Mouse (Mus musculus) heart, embryonic 10.5 days (tissue): Measurements from ENCODE around the gene Lrrc4c. TPM values are rescaled to one million over a fixed set of nuclear protein-coding genes. Genes with fewer than 3 reads are reported as not detected.

Experiments
- DNase-seq: peaks from one replicate; pipeline ENCODE4 v3.0.0-alpha.2; 2017; ENCODE audit warnings: low spot score
- H3K27ac ChIP-seq: fragments of 300-500 bp; sonication (generic); 2 replicates; pipeline ENCODE4 v1.5.1; 2016; ENCODE audit warnings: mild to moderate bottlenecking
- H3K27me3 ChIP-seq: fragments of 300-500 bp; sonication (generic); 2 replicates; pipeline ENCODE4 v1.6.1; 2016; ENCODE audit warnings: mild to moderate bottlenecking; ENCODE audit not compliant: poor library complexity, insufficient read depth, severe bottlenecking
- H3K36me3 ChIP-seq: fragments of 300-500 bp; sonication (generic); 2 replicates; pipeline ENCODE4 v1.6.1; 2016; ENCODE audit warnings: mild to moderate bottlenecking, moderate library complexity
- H3K4me1 ChIP-seq: fragments of 300-500 bp; sonication (generic); 2 replicates; pipeline ENCODE4 v1.6.1; 2016; ENCODE audit warnings: mild to moderate bottlenecking
- H3K4me3 ChIP-seq: fragments of 300-500 bp; sonication (generic); 2 replicates; pipeline ENCODE4 v1.5.1; 2016; ENCODE audit warnings: mild to moderate bottlenecking, moderate library complexity
- H3K9me3 ChIP-seq: fragments of 300-500 bp; sonication (generic); 2 replicates; pipeline ENCODE4 v1.6.1; 2016; ENCODE audit warnings: mild to moderate bottlenecking, moderate library complexity
- WGBS: fragments of 180-500 bp; shearing (Covaris S2); methylation state at CpG from one replicate; pipeline ENCODE4 v1.1.7; 2016; 5-methylcytosine and 5-hydroxymethylcytosine counted together
- polyA plus RNA-seq: library from polyadenylated mRNA; unstranded; fragments of >200 nt; fragmentation: Nextera tagmentation; extraction: Ambion mirVana; gene quantifications from 2 replicates; pipeline ENCODE4 v1.2.1, GENCODE M21; 2016

Gene Lrrc4c
- polyA plus RNA-seq, 1 experiment from 2014 or later: 0.39 TPM

DNA sequence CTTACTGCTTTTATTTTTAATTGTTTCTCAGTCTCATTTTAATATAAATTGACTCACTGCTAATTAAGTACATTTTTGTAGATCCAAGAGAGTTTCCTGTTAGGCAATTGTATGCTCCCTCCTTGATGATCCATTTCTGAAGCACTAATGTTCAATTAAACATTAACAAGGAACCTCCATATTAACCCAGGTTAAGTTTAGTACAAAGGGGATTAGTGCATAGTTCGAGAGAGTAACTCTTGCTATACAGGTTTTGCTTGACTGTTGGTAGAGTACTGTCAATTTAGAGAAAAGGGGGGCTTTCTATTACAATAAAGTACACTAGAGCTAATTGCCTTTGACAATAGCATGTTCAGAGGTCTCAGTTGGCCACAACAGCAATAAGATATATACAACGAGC, 84.5 kb downstream of the Lrrc4c start:
- Histone ChIP-seq H3K36me3 (no peaks in the 10 kb centered on the region), H3K27me3 (no peaks in the 10 kb centered on the region), H3K4me3 (no peak overlapping the region), H3K27ac (no peak overlapping the region), H3K9me3 (no peaks in the 10 kb centered on the region), H3K4me1 (no peaks in the 10 kb centered on the region)
- no peak for DNase-seq
- WGBS: 72% methylated on average over 2 of the region's 2 CpGs

DNA sequence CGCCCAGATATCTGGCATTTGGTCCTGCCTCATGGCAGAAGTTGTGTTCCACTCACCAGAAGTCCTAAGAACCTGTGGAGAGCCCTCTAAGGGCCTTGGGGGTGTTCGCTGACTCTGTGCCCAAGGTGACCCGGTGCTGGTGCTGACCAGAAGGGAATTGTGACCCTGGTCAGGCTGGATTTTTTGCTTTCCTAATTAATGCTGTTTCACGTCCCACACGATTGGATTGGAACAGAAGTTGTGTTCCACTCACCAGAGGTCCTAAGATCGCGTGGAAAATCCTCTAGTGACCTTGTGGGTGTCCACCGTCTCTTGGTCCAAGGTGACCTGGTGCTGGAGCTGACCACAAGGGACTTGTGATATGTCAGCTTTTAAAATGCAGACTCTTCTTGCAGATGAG, 88.9 kb downstream of the Lrrc4c start:
- 89% methylated on average over 8 of the region's 8 CpGs for WGBS
- H3K9me3 ChIP-seq: no peaks in the 10 kb centered on the region
- H3K36me3 ChIP-seq: no peaks in the 10 kb centered on the region
- H3K27me3 ChIP-seq: no peaks in the 10 kb centered on the region
- DNase-seq: no peak
- no peaks in the 10 kb centered on the region for H3K4me1 ChIP-seq
- H3K4me3 ChIP-seq: no peak overlapping the region
- no peak overlapping the region for H3K27ac ChIP-seq

DNA sequence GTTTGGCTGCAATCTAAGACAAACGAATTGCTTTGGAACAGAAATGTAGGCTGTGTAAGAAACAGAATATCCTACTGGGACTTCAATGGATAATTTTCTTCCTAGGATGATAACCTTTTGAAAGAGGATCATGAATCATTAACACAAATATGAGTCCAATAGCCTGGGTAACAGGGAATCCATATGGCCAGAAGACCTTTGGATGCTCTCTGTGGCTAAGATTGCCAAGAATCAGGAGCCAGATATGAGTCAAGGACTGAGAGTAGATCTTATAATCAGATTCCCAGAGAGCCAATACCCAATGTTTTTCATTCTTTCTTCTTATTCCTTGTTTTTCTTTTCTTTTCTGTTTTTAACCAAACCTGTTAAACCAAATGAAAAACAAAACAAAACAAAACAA, 93.2 kb downstream of the Lrrc4c start:
- DNase-seq: no peak
- H3K27me3 ChIP-seq: no peaks in the 10 kb centered on the region
- no peak overlapping the region for H3K4me3 ChIP-seq
- no peaks in the 10 kb centered on the region for H3K4me1 ChIP-seq
- H3K9me3 ChIP-seq: no peaks in the 10 kb centered on the region
- WGBS: 73% methylated on average over 1 of the region's 1 CpGs
- H3K27ac ChIP-seq: no peak overlapping the region
- no peaks in the 10 kb centered on the region for H3K36me3 ChIP-seq

DNA sequence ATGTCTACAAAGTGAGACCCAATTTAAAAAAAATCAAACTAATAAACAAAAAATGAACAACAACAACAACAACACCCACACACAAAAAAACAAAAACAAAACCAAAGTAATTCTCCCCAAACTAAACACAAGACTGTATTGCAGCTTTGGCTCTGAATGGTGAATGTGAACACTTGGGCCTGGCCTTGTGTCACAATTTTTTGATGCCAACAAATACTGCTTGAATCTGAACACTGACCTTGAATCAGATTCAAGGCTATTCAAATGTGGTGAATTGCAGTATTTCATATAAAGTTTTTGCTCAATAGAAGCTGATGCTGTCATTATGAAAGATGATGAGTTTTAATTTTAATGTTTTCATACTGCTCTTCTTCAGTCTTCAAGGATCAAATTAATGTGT, 143.6 kb downstream of the Lrrc4c start:
- DNase-seq: no peak
- no peak overlapping the region for H3K27ac ChIP-seq
- H3K9me3 ChIP-seq: no peaks in the 10 kb centered on the region

DNA sequence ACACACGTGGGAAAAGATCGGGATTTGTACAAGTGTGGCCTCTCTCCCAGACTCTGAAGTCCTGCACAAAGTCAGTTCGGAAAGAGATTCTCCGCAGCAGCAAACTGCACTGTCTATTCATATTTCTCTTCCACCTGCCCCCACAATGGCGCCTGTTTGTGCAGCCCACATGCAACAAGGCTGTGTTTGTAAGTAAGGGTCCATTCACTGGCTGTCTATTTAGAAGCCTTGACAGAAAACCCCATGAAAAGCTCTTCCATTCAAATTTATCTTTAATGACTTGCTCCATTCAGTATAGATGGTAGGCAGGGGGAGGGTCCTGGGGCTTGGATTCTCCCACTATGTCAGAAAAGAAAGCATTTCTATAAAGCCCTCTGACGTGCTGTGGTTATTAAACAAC, 157.7 kb downstream of the Lrrc4c start:
- Histone ChIP-seq H3K36me3 (no peaks in the 10 kb centered on the region), H3K27ac (no peak overlapping the region), H3K4me1 (no peaks in the 10 kb centered on the region), H3K4me3 (no peak overlapping the region), H3K27me3 (no peaks in the 10 kb centered on the region), H3K9me3 (no peaks in the 10 kb centered on the region)
- 81% methylated on average over 6 of the region's 6 CpGs for WGBS
- no peak for DNase-seq

More for the DNA sequence above, 143.6 kb downstream of the Lrrc4c start:
- H3K4me3 ChIP-seq: no peak overlapping the region
- H3K36me3 ChIP-seq: no peaks in the 10 kb centered on the region
- no peaks in the 10 kb centered on the region for H3K4me1 ChIP-seq
- no peaks in the 10 kb centered on the region for H3K27me3 ChIP-seq

DNA sequence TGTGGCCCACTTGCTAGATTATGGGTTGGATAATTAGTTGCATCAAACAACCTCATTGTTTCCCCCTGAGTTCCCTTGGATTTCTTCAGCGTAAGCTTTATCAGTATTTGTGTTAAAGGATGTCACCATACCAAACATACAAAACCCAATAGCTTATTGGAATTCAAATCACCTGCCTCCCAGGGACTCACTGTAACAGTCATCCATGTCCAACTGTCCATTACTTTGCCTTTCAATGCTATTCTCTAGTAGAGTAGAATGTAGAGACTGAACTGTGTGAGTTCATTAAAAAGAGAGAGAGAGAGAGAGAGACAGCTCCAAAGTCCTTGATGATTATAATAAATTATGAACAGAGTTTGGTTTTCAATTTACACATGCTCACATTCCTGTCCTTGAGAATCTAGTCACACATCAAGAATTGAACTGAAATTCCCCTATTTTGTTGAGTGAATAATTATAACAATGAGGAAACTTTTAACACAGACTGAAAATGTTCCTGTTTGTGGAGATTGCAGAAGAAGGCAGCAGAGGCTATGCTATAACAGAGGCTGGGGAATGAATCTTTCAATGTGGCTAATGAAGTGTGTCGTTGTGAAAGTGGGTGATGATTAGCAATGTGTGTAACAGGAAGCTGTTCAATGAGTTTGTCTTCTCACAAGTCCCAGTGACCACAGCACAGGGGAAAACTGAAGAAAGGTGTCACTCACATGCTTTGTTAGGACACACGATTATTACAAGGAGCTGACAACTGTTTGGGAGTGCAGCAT, 181.3 kb downstream of the Lrrc4c start:
- WGBS: 74% methylated on average over 3 of the region's 3 CpGs
- H3K27ac ChIP-seq: no peak overlapping the region
- H3K4me3 ChIP-seq: no peak overlapping the region
- no peaks in the 10 kb centered on the region for H3K36me3 ChIP-seq
- H3K4me1 ChIP-seq: no peaks in the 10 kb centered on the region
- no peak for DNase-seq
- H3K27me3 ChIP-seq: no peaks in the 10 kb centered on the region
- no peaks in the 10 kb centered on the region for H3K9me3 ChIP-seq

DNA sequence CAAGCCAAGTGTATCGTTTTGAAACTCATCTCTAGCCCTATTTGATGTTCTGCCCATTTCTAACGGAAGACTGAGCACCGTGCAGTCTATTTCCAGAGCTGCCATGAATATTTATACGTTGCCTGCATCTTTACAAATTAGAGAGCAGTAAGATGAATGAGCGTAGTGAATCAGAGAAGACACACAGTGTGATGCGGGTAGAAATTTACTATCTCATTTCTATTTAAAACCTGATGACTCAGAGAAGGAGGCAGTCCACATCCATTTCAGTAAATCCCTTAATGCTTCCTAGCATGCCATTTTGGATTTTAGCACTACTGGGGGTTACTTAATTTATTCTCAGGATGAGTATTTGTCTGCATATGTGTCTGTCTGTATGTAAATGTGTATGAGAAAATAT, 186.2 kb downstream of the Lrrc4c start:
- WGBS: 84% methylated on average over 6 of the region's 6 CpGs
- H3K27me3 ChIP-seq: no peaks in the 10 kb centered on the region

DNA sequence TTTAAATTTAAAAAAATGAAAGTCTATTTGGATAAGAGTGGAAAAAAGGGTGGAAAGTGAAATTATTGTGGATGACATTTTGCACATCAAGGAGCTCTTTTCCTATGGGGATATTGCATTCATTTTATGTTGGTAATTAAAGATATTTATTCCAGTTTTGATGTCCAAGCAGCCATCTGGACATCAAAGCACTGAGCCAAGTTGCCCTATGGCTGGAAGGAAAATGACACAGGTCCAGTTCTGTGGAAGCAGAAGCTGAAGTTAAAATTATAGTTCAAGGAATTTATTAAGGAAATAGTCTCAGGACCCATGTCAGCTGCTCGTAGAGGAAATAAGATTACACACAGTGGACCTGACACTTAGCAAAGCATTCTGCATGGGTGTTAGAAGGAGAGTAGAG, 187.7 kb downstream of the Lrrc4c start:
- no peak overlapping the region for H3K4me3 ChIP-seq
- WGBS: 71% methylated on average over 1 of the region's 1 CpGs

More for the DNA sequence above, 186.2 kb downstream of the Lrrc4c start:
- no peak for DNase-seq
- Histone ChIP-seq H3K9me3 (no peaks in the 10 kb centered on the region), H3K36me3 (no peaks in the 10 kb centered on the region), H3K27ac (no peak overlapping the region), H3K4me1 (no peaks in the 10 kb centered on the region), H3K4me3 (no peak overlapping the region)

DNA sequence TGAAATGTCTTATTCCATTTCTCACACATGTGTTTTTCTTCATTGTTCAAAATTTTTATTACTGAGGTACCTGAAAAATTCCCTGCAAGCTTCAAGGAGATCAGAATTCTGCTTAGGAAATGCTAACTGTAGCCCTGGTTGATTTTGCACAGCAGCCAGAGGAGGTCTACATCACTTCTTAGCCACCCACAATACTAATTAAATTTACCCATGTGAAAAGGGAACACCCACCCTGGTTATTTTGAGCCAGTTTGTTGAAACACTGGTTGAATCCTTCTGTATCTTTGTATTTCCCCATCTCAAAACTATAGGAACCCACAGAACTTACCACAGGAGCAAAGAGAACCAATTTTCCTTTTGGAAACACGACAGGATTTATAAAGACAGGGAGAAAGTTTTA, 191.0 kb downstream of the Lrrc4c start:
- 57% methylated on average over 1 of the region's 1 CpGs for WGBS
- Histone ChIP-seq H3K36me3 (no peaks in the 10 kb centered on the region), H3K4me1 (no peaks in the 10 kb centered on the region), H3K9me3 (no peaks in the 10 kb centered on the region), H3K27ac (no peak overlapping the region), H3K27me3 (no peaks in the 10 kb centered on the region), H3K4me3 (no peak overlapping the region)
- DNase-seq: no peak

More for the DNA sequence above, 187.7 kb downstream of the Lrrc4c start:
- no peaks in the 10 kb centered on the region for H3K27me3 ChIP-seq
- DNase-seq: no peak
- H3K9me3 ChIP-seq: no peaks in the 10 kb centered on the region
- H3K27ac ChIP-seq: no peak overlapping the region
- no peaks in the 10 kb centered on the region for H3K36me3 ChIP-seq
- no peaks in the 10 kb centered on the region for H3K4me1 ChIP-seq

DNA sequence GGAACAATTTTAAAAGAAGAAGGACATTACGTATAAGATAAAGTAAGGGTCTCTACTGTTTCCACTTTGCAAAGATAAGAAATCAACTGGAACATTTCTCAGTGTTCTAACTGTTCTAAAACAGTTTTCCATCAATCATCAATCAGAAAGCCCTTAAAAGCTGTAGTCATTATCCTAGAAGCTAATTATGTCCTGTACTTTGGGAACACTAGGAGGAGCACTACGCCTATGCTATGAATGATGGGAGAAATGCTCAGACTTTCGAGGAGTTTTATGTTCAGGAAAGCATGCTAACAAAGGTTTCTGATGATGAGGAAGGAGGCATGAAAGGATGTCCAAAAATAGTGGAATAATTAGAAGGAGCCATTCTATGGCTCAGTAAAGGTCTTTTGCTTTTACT, 219.5 kb downstream of the Lrrc4c start:
- no peak overlapping the region for H3K27ac ChIP-seq
- H3K9me3 ChIP-seq: no peaks in the 10 kb centered on the region
- no peak for DNase-seq
- WGBS: 73% methylated on average over 3 of the region's 3 CpGs
- no peaks in the 10 kb centered on the region for H3K36me3 ChIP-seq
- no peaks in the 10 kb centered on the region for H3K27me3 ChIP-seq
- H3K4me1 ChIP-seq: no peaks in the 10 kb centered on the region
- H3K4me3 ChIP-seq: no peak overlapping the region

DNA sequence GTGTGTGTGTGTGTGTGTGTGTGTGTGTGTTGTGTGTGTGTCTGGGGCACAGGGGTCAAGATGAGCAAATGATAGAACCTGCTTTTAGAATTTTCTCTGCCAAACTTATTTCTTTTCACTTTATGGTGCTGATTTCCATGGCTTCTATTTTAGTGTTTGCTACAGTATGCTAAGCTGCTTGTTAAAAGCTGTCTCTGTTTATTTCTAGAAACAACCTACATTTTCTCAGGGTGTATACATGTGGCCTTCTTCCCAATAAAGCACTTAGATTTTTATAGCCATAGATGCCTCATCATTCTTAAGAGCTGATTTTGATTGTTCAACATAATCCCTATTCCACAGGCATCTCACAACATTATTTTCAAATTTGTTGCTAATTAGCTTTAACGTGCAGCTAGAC, 229.2 kb downstream of the Lrrc4c start:
- no peak overlapping the region for H3K27ac ChIP-seq
- H3K9me3 ChIP-seq: no peaks in the 10 kb centered on the region
- DNase-seq: no peak
- 76% methylated on average over 1 of the region's 1 CpGs for WGBS
- no peaks in the 10 kb centered on the region for H3K36me3 ChIP-seq
- H3K27me3 ChIP-seq: no peaks in the 10 kb centered on the region
- no peaks in the 10 kb centered on the region for H3K4me1 ChIP-seq
- no peak overlapping the region for H3K4me3 ChIP-seq

DNA sequence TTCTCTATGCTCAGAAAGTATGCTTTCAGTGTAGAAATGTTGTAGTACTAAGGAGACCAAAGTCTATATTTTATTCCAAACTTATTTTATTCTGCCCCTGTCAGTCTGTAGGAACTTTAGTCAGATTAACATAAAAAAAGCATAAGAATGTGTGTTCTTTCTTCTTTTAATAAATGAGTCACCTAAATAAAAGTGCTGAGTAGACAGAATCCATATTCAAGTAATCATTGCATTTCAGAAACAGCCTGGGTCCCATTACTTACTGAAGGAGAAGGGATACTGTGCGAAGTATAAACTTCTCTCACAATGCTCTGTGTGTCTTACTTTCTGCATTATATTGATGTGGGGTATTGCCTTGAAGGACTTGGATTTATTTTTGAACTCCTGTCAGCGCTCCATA, 255.8 kb downstream of the Lrrc4c start:
- H3K4me1 ChIP-seq: no peaks in the 10 kb centered on the region
- no peaks in the 10 kb centered on the region for H3K9me3 ChIP-seq
- H3K27me3 ChIP-seq: no peaks in the 10 kb centered on the region
- no peak overlapping the region for H3K4me3 ChIP-seq
- H3K27ac ChIP-seq: no peak overlapping the region
- no peak for DNase-seq
- no peaks in the 10 kb centered on the region for H3K36me3 ChIP-seq
- 80% methylated on average over 2 of the region's 2 CpGs for WGBS

DNA sequence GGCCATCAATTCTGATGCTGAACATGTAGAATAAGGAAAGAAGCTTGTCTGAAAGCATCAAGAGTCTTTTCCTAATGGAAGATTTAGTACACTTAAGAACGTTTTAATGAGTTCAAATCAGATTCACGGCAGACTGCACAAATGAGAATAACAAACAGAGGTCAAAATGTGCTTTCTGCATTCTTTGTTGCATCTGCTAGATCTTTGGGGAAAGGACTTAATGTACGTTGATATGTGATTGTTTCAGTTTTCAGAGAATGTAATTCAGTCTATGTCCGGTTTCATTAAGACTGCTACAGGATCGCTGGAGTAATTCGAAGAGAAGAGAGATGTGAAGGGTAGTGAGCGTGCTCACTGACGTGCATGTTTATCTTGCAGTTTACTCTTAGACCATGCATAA, 259.7 kb downstream of the Lrrc4c start:
- H3K36me3 ChIP-seq: no peaks in the 10 kb centered on the region
- no peaks in the 10 kb centered on the region for H3K4me1 ChIP-seq
- H3K4me3 ChIP-seq: no peak overlapping the region
- no peak overlapping the region for H3K27ac ChIP-seq
- no peaks in the 10 kb centered on the region for H3K9me3 ChIP-seq
- H3K27me3 ChIP-seq: no peaks in the 10 kb centered on the region
- 90% methylated on average over 8 of the region's 8 CpGs for WGBS
- DNase-seq: no peak

DNA sequence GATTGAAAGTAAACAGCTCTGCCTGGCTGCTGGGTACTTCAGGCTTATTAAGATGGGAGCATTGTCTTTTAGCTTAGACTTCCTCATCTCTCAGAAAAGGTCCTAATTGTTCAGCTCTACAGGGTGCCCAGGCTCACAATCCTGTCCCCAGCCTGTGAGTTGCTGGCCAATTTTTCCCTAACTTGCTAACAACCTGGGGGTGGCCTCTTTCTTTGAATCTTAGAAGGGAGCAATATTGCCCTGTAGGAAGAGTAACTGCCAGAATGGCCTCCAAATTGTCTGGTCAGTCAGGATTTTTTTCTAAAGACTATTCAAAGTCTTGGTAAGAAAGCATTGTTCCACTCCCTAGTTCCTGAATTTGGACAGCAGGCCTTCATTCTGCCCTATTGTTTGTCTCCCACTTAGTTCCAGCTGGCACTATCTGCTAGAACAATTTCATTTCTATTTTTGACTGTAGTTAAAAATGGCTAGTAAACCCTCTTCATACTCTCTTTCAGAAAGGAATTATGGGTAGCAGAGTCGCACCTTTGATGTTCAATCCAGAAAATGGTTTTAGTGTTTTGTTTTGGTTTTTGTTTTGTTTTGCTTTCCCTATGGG, 262.3 kb downstream of the Lrrc4c start:
- H3K4me3 ChIP-seq: no peak overlapping the region
- 87% methylated on average over 1 of the region's 1 CpGs for WGBS
- no peaks in the 10 kb centered on the region for H3K9me3 ChIP-seq
- no peak for DNase-seq
- no peaks in the 10 kb centered on the region for H3K36me3 ChIP-seq
- H3K27me3 ChIP-seq: no peaks in the 10 kb centered on the region
- no peaks in the 10 kb centered on the region for H3K4me1 ChIP-seq
- no peak overlapping the region for H3K27ac ChIP-seq
